Mouse (Mus musculus) CH12.LX (cell line): ENCODE results near the gene Gm10382. TPM values are rescaled to one million over a fixed set of nuclear protein-coding genes. Genes with fewer than 3 reads are reported as not detected.

Experiments
- DNase-seq: peaks from one replicate; pipeline ENCODE4 v3.0.0-alpha.2; 2013; ENCODE audit errors: extremely low read depth
- H3K27ac ChIP-seq: 2 replicates; pipeline ENCODE4 v1.5.1; 2012; ENCODE audit warnings: low read depth, mild to moderate bottlenecking, control low read depth, moderate library complexity; ENCODE audit not compliant: insufficient read depth
- H3K27me3 ChIP-seq: replicated peaks from 2 replicates; pipeline ENCODE3; 2012; ENCODE audit warnings: inconsistent platforms
- H3K36me3 ChIP-seq, 2 experiments: replicated peaks in 1 of 2; 2 replicates each; pipeline versions ENCODE3 to v1.6.1; 2012; ENCODE audit warnings: inconsistent platforms in 1 of 2, low read length in 1 of 2, mild to moderate bottlenecking in 1 of 2, mixed read lengths in 1 of 2, moderate library complexity in 1 of 2; ENCODE audit not compliant: control insufficient read depth in 1 of 2, insufficient read depth in 1 of 2
- H3K4me1 ChIP-seq, 2 experiments: 2 replicates each; pipeline ENCODE4 v1.6.1; 2012; ENCODE audit warnings: inconsistent platforms in 1 of 2, moderate library complexity in 1 of 2; ENCODE audit not compliant: insufficient read depth in 2 of 2, control insufficient read depth in 1 of 2
- H3K4me2 ChIP-seq: 2 replicates; pipeline ENCODE4 v1.6.1; 2012; ENCODE audit warnings: low read depth, mild to moderate bottlenecking, control low read depth; ENCODE audit not compliant: poor library complexity, insufficient read depth, severe bottlenecking
- H3K4me3 ChIP-seq, 3 experiments: fragments of 150-350 bp in 1 of 3; sonication (generic) in 1 of 3; replicated peaks in 1 of 3; 2 replicates each; pipeline versions ENCODE3 to v1.5.1; 2011 to 2012; ENCODE audit warnings: low read depth in 2 of 3, low read length in 2 of 3, mild to moderate bottlenecking in 2 of 3, moderate library complexity in 2 of 3, control low read depth in 1 of 3, improper control_type of control experiment in 1 of 3, inconsistent platforms in 1 of 3, mixed read lengths in 1 of 3; ENCODE audit not compliant: poor library complexity in 1 of 3
- H3K79me2 ChIP-seq: replicated peaks from 2 replicates; pipeline ENCODE4 v1.6.1; 2012; ENCODE audit warnings: mild to moderate bottlenecking, moderate library complexity; ENCODE audit not compliant: control insufficient read depth, poor library complexity, insufficient read depth, severe bottlenecking; ENCODE audit errors: extremely low read depth
- H3K9ac ChIP-seq: 2 replicates; pipeline ENCODE4 v1.6.1; 2012; ENCODE audit warnings: low read depth, mild to moderate bottlenecking, control low read depth, moderate library complexity; ENCODE audit not compliant: insufficient read depth
- H3K9me3 ChIP-seq: replicated peaks from 2 replicates; pipeline ENCODE3; 2012; ENCODE audit warnings: low read length, inconsistent platforms, mixed read lengths
- CHD2 ChIP-seq: IDR thresholded peaks from 2 replicates; pipeline ENCODE4 v1.6.1; 2011; ENCODE audit warnings: low read length, improper control_type of control experiment
- E2F4 ChIP-seq: IDR thresholded peaks from 2 replicates; pipeline ENCODE4 v1.6.1; 2011; ENCODE audit warnings: low read depth, low read length, improper control_type of control experiment; ENCODE audit not compliant: insufficient replicate concordance
- ETS1 ChIP-seq: conservative IDR thresholded peaks from 2 replicates; pipeline ENCODE4 v1.6.1; 2012; ENCODE audit warnings: low read depth, mild to moderate bottlenecking, inconsistent platforms, low read length, improper control_type of control experiment, moderate library complexity
- GABPA ChIP-seq: IDR thresholded peaks from 2 replicates; pipeline ENCODE4 v1.6.1; 2012; ENCODE audit warnings: low read depth, low read length, improper control_type of control experiment, inconsistent platforms; ENCODE audit not compliant: insufficient replicate concordance
- JUND ChIP-seq: conservative IDR thresholded peaks from 2 replicates; pipeline ENCODE4 v1.6.1; 2011; ENCODE audit warnings: low read depth, low read length, improper control_type of control experiment
- MAX ChIP-seq: IDR thresholded peaks from 2 replicates; pipeline ENCODE4 v1.6.1; 2011; ENCODE audit warnings: low read length, improper control_type of control experiment
- MEF2A ChIP-seq: IDR thresholded peaks from 2 replicates; pipeline ENCODE4 v1.6.1; 2014; ENCODE audit warnings: low read depth, mild to moderate bottlenecking, inconsistent platforms, low read length, improper control_type of control experiment, borderline replicate concordance
- MXI1 ChIP-seq: IDR thresholded peaks from 2 replicates; pipeline ENCODE4 v1.6.1; 2011; ENCODE audit warnings: mild to moderate bottlenecking, low read depth, low read length, improper control_type of control experiment
- NRF1 ChIP-seq: IDR thresholded peaks from 2 replicates; pipeline ENCODE4 v1.6.1; 2014; ENCODE audit warnings: low read depth, mild to moderate bottlenecking, inconsistent platforms, low read length, improper control_type of control experiment, moderate library complexity
- POLR2AphosphoS2 ChIP-seq: IDR thresholded peaks from 2 replicates; pipeline ENCODE4 v1.6.1; 2011; ENCODE audit warnings: low read depth, low read length, improper control_type of control experiment
- RCOR1 ChIP-seq: conservative IDR thresholded peaks from 2 replicates; pipeline ENCODE4 v1.6.1; 2012; ENCODE audit warnings: low read depth, mild to moderate bottlenecking, inconsistent platforms, low read length, improper control_type of control experiment
- SMC3 ChIP-seq: IDR thresholded peaks from 2 replicates; pipeline ENCODE4 v1.6.1; 2011; ENCODE audit warnings: low read depth, low read length, improper control_type of control experiment
- USF1 ChIP-seq: IDR thresholded peaks from 2 replicates; pipeline ENCODE4 v1.6.1; 2014; ENCODE audit warnings: low read depth, mild to moderate bottlenecking, inconsistent platforms, low read length, improper control_type of control experiment
- ZC3H11A ChIP-seq: IDR thresholded peaks from 2 replicates; pipeline ENCODE4 v1.6.1; 2012; ENCODE audit warnings: low read depth, mild to moderate bottlenecking, inconsistent platforms, low read length, improper control_type of control experiment
- ZMIZ1 ChIP-seq: IDR thresholded peaks from 2 replicates; pipeline ENCODE4 v1.6.1; 2012; ENCODE audit warnings: low read depth, mild to moderate bottlenecking, inconsistent platforms, low read length, improper control_type of control experiment
- dilution Hi-C: fragments of 300-500 bp; cut with MboI; formaldehyde crosslinking; loops from 2 replicates; pipeline ENCODE4 v1.14.3; 2020; ENCODE audit warnings: low sequenced_read_pairs; ENCODE audit not compliant: extremely low pct_unique_long_range_greater_than_20kb, extremely low pct_ligation_motif_present
- in situ Hi-C: fragments of 300-500 bp; cut with MboI; formaldehyde crosslinking; loops from 3 replicates; pipeline ENCODE4 v1.14.3; 2019; ENCODE audit warnings: low sequenced_read_pairs, low pct_ligation_motif_present, low pct_unique_long_range_greater_than_20kb, mixed read lengths
- polyA plus RNA-seq: library from polyadenylated mRNA; unstranded; fragments of >175 nt; gene quantifications from 2 replicates; pipeline ENCODE4 v1.2.1, GENCODE M21; 2012; ENCODE audit warnings: low read depth; ENCODE audit not compliant: insufficient read length
- total RNA-seq, 2 experiments: library from RNA; depleted of rRNA; stranded (reverse); fragments of 300-350 nt in 1 of 2; fragments of >200 nt in 1 of 2; gene quantifications; 2 replicates each; pipeline ENCODE4 v1.2.3; 2012 to 2014

Gm10382 gene
- total and polyA plus RNA-seq, 3 experiments: 0.59 to 1.1 TPM; not detected in 1

GRCm38 (mm10) chr5:125363894-125364293 is 25.2 kb upstream of the Gm10382 start:
- no peak overlapping the region for H3K9ac ChIP-seq
- no peaks in the 10 kb centered on the region for H3K36me3 ChIP-seq
- no peak overlapping the region for H3K4me3 ChIP-seq
- dilution Hi-C loops (no loop called here), in situ Hi-C loops (no loop called here)
- H3K9me3 ChIP-seq: peaks cover 17% of the 10 kb centered on the region
- TF ChIP-seq MAX (no peak), USF1 (no peak), NRF1 (no peak), GABPA (no peak), POLR2AphosphoS2 (no peak), E2F4 (no peak), JUND (no peak)
- peaks cover 2 to 13% of the 10 kb centered on the region in 2 experiments; a peak in 2 of 4 replicates for H3K4me1 ChIP-seq
- H3K4me2 ChIP-seq: no peak overlapping the region
- no peak overlapping the region for H3K27ac ChIP-seq
- no peak for DNase-seq
- no peaks in the 10 kb centered on the region for H3K27me3 ChIP-seq
- H3K79me2 ChIP-seq: no peaks in the 10 kb centered on the region

DNA sequence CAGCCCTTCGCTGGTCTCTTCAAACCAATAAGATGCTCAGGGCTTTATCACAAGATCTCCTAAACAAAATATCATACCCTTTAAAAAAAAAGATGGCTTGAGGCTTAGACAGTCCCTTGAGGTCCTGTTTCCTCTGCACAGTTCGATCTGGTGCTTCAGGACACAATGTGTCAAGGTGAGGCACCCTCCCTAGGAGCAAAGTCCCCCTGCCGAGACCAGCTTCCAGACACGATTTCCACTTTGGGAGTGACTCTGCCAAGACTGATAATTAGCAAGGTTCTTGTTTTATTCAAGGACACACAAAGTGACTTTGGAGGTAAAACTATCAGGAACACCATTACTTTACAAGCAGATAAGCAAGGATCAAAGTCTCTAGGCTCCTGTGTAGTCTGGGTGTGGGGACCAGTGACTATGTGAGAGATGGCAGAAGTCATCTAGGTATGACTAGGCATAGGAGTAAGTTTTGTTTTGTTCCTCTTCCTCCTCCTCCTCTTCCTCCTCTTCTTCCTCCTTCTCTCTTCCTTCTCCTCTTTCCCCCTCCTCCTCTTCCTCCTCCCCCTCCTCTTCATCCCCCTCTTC is 24.2 kb upstream of the Gm10382 start:
- in situ Hi-C loops: no loop called here
- H3K9ac ChIP-seq: no peak overlapping the region
- TF ChIP-seq E2F4 (no peak), MEF2A (no peak), POLR2AphosphoS2 (no peak), NRF1 (no peak), ZC3H11A (no peak), SMC3 (no peak), MXI1 (no peak), JUND (no peak), ETS1 (no peak), ZMIZ1 (no peak), RCOR1 (no peak), CHD2 (no peak)
- no peaks in the 10 kb centered on the region for H3K36me3 ChIP-seq
- peaks cover 15% of the 10 kb centered on the region for H3K9me3 ChIP-seq
- H3K79me2 ChIP-seq: no peaks in the 10 kb centered on the region
- no peaks in the 10 kb centered on the region for H3K27me3 ChIP-seq
- dilution Hi-C loops: no loop called here
- no peak overlapping the region for H3K4me2 ChIP-seq
- H3K27ac ChIP-seq: no peak overlapping the region
- H3K4me1 ChIP-seq: peaks cover 2 to 13% of the 10 kb centered on the region in 2 experiments; a peak in 2 of 4 replicates
- H3K4me3 ChIP-seq: no peak overlapping the region
- DNase-seq: no peak
